Mouse (Mus musculus) cerebellum, adult 2 months (tissue): ENCODE measurements at regions not wholly inside any gene's neighbourhood (a gene's known extent, or its start where the extent isn't known, plus 50 kb on each side); places are given as distances from the start of the nearest gene placed in this dataset.
"Not testable (repeated sequence)": the region's sequence is repeated elsewhere in the genome, so short reads cannot be mapped to it uniquely, and the experiment has no call there.

ENCODE experiments used
- DNase-seq, 2 experiments: peaks; one replicate each; pipeline ENCODE4 v3.0.0; 2021
- H3K27ac ChIP-seq: fragments of 200-500 bp; 2 replicates; pipeline ENCODE4 v1.5.1; 2012; ENCODE audit warnings: low read length, control low read depth, inconsistent platforms; ENCODE audit not compliant: insufficient read depth
- H3K27me3 ChIP-seq: fragments of 200-500 bp; 2 replicates; pipeline ENCODE4 v1.6.1; 2012; ENCODE audit warnings: inconsistent platforms, mild to moderate bottlenecking, low read length, moderate library complexity; ENCODE audit not compliant: control insufficient read depth, insufficient read depth
- H3K4me1 ChIP-seq: fragments of 200-500 bp; 2 replicates; pipeline ENCODE4 v1.6.1; 2011; ENCODE audit warnings: low read length; ENCODE audit not compliant: control insufficient read depth, insufficient read depth
- H3K4me3 ChIP-seq: fragments of 200-500 bp; replicated peaks from 2 replicates; pipeline ENCODE3; 2011; ENCODE audit warnings: mild to moderate bottlenecking, low read depth, low read length, control low read depth; ENCODE audit not compliant: insufficient read depth
- CTCF ChIP-seq: fragments of 200-500 bp; IDR thresholded peaks from 2 replicates; pipeline ENCODE4 v1.5.1; 2011; ENCODE audit warnings: low read depth, mild to moderate bottlenecking, control low read depth, low read length, moderate library complexity, borderline replicate concordance; ENCODE audit not compliant: insufficient read depth
- POLR2A ChIP-seq: fragments of 200-500 bp; IDR thresholded peaks from 2 replicates; pipeline ENCODE4 v1.6.1; 2011; ENCODE audit warnings: low read length, control low read depth, borderline replicate concordance; ENCODE audit not compliant: insufficient read depth
- WGBS: fragments of 180-500 bp; shearing (Covaris S2); methylation state at CpG from one replicate; pipeline ENCODE4 v1.1.7; 2018; 5-methylcytosine and 5-hydroxymethylcytosine counted together

GRCm38 (mm10) chr13:82059498-82059897 is 276.6 kb downstream of the Cetn3 start:
- WGBS, result 7% methylated on average over 5 of the region's 5 CpGs
- Histone ChIP-seq H3K4me1 (no peaks in the 10 kb centered on the region), H3K27ac (no peak overlapping the region), H3K4me3 (no peak overlapping the region), H3K27me3 (no peaks in the 10 kb centered on the region)
- TF ChIP-seq CTCF (no peak), POLR2A (no peak)
- DNase-seq, result peak; percentile 12 to 29

- H3K4me3 ChIP-seq, H3K27me3 ChIP-seq, DNase-seq, H3K27ac ChIP-seq, H3K4me1 ChIP-seq: not testable (repeated sequence)
- WGBS, result 84% methylated on average over 2 of the region's 2 CpGs
These were observed 281.0 kb downstream of the Cetn3 start for GRCm38 (mm10) chr13:82063880-82064279.

GRCm38 (mm10) chr13:82066174-82066573 is 283.3 kb downstream of the Cetn3 start:
- Histone ChIP-seq H3K27ac (no peak overlapping the region), H3K27me3 (no peaks in the 10 kb centered on the region), H3K4me1 (no peaks in the 10 kb centered on the region), H3K4me3 (no peak overlapping the region)
- WGBS, result 27% methylated on average over 1 of the region's 1 CpGs
- no peak for TF ChIP-seq CTCF
- DNase-seq, result no peak

GRCm38 (mm10) chr13:82066674-82067270 is 283.9 kb downstream of the Cetn3 start:
- 90% methylated on average over 3 of the region's 3 CpGs for WGBS
- Histone ChIP-seq H3K4me3 (no peak overlapping the region), H3K27ac (no peak overlapping the region), H3K27me3 (no peaks in the 10 kb centered on the region), H3K4me1 (no peaks in the 10 kb centered on the region)
- DNase-seq, result no peak
- TF ChIP-seq POLR2A, result no peak
- TF ChIP-seq CTCF, result no peak

- DNase-seq, result no peak
- Histone ChIP-seq H3K4me3 (no peak overlapping the region), H3K27ac (no peak overlapping the region), H3K27me3 (no peaks in the 10 kb centered on the region), H3K4me1 (no peaks in the 10 kb centered on the region)
- no peak for TF ChIP-seq CTCF
- TF ChIP-seq POLR2A, result no peak
- WGBS, result 50% methylated on average over 1 of the region's 1 CpGs
These were observed 289.6 kb downstream of the Cetn3 start for GRCm38 (mm10) chr13:82072449-82072848.

- no peaks in the 10 kb centered on the region for H3K27me3 ChIP-seq
- no peak overlapping the region for H3K27ac ChIP-seq
- no peak for DNase-seq
- no peak for TF ChIP-seq POLR2A
- no peak for TF ChIP-seq CTCF
- H3K4me3 ChIP-seq, result no peak overlapping the region
- no peaks in the 10 kb centered on the region for H3K4me1 ChIP-seq
These were observed 290.5 kb downstream of the Cetn3 start for GRCm38 (mm10) chr13:82073343-82073742.

GRCm38 (mm10) chr13:82081375-82081774 is 298.5 kb downstream of the Cetn3 start:
- Histone ChIP-seq H3K27ac (no peak overlapping the region), H3K4me1 (no peaks in the 10 kb centered on the region), H3K27me3 (no peaks in the 10 kb centered on the region), H3K4me3 (no peak overlapping the region)
- TF ChIP-seq POLR2A, result no peak
- TF ChIP-seq CTCF, result no peak
- no peak for DNase-seq
- 90% methylated on average over 2 of the region's 2 CpGs for WGBS

GRCm38 (mm10) chr13:82087635-82088034 is 304.8 kb downstream of the Cetn3 start:
- no peak overlapping the region for H3K27ac ChIP-seq
- no peak overlapping the region for H3K4me3 ChIP-seq
- no peak for DNase-seq
- H3K27me3 ChIP-seq, result no peaks in the 10 kb centered on the region
- no peaks in the 10 kb centered on the region for H3K4me1 ChIP-seq
- WGBS, result 56% methylated on average over 3 of the region's 3 CpGs
- TF ChIP-seq POLR2A (no peak), CTCF (no peak)
